Mouse (Mus musculus): ENCODE results near the gene Rusc2.

The Rusc2 gene

GRCm38 (mm10) chr4:43443511-43443910 is 61.7 kb downstream of the Rusc2 start:
- DNase-seq (ENCODE audit: low spot score), result no peak

- DNase-seq (ENCODE audit: low spot score), result peak; percentile 84
These were observed 65.5 kb downstream of the Rusc2 start for GRCm38 (mm10) chr4:43447251-43447650.

- no peak for DNase-seq (ENCODE audit: low spot score)
These were observed 66.8 kb downstream of the Rusc2 start for GRCm38 (mm10) chr4:43448554-43448953.

GRCm38 (mm10) chr4:43452315-43452714 is 70.5 kb downstream of the Rusc2 start:
- no peak for DNase-seq (ENCODE audit: low spot score)

- no peak for DNase-seq (ENCODE audit: low spot score)
These were observed 71.6 kb downstream of the Rusc2 start for GRCm38 (mm10) chr4:43453413-43453812.

- no peak for DNase-seq (ENCODE audit: low spot score)
These were observed 72.5 kb downstream of the Rusc2 start, which contains the start of gene Cd72 for GRCm38 (mm10) chr4:43454041-43454836. Gene Cd72, minus strand, starts transcription at chr4:43454628.

- DNase-seq (ENCODE audit: low spot score), result no peak
These were observed 74.7 kb downstream of the Rusc2 start for GRCm38 (mm10) chr4:43456470-43456869.

GRCm38 (mm10) chr4:43457124-43457523 is 75.3 kb downstream of the Rusc2 start:
- no peak for DNase-seq (ENCODE audit: low spot score)

- no peak for DNase-seq (ENCODE audit: low spot score)
These were observed 81.3 kb downstream of the Rusc2 start for GRCm38 (mm10) chr4:43463102-43463501.

- no peak for DNase-seq (ENCODE audit: low spot score)
These were observed 84.2 kb downstream of the Rusc2 start for GRCm38 (mm10) chr4:43465935-43466334.

GRCm38 (mm10) chr4:43466872-43467271 is 85.1 kb downstream of the Rusc2 start:
- DNase-seq (ENCODE audit: low spot score), result no peak

GRCm38 (mm10) chr4:43470301-43470700 is 88.5 kb downstream of the Rusc2 start:
- DNase-seq (ENCODE audit: low spot score), result no peak

GRCm38 (mm10) chr4:43473636-43474035 is 91.9 kb downstream of the Rusc2 start:
- no peak for DNase-seq (ENCODE audit: low spot score)

- DNase-seq (ENCODE audit: low spot score), result no peak
These were observed 94.8 kb downstream of the Rusc2 start for GRCm38 (mm10) chr4:43476604-43477003.
